Mouse (Mus musculus): ENCODE results near the gene Mrpl53.

DNA sequence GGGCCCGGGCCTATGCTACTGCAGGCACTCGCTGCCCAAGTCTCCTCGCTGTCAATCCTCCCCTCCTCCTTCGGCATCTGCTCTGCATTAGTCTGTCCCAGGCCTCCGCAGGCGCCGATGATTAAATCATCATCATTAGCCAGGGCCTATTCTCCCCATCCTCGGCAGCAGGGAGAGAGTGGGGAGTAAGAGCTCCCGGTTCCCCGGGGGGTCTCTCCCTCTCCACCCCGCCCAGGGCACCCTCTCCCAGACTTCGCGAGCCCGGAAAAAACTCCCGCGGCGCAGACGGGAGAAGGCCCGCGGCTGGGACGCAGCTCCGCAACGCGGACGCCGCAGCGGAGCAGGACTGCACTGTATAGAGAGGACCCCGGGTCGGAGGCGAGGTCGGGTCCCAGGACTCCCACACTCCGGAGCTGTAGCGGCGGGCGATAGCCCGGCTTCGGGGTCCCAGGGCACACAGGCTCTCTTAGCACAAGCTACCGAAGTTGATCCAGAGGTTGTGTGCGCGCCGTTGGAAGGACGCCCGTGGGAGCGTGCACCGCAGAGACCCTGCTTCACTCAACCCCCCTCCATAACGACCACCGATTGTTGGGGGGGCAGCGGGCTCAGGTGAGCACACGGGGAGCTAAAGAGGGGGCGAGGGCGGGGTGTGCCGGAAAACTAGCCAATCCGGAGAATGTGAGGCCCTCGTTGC, 31.1 kb upstream of the Mrpl53 start, which contains the start of gene Pcgf1:
- TF ChIP-seq CTCF (IDR thresholded peaks at IDR 0.05; ENCODE audit: control insufficient read depth, insufficient read depth, insufficient read length) (no peak), MAX (IDR thresholded peaks at IDR 0.05) (no peak)

All from C2C12 (cell line).